ENCODE assay signal across 8 mouse cellular contexts in the genomic region with DNA sequence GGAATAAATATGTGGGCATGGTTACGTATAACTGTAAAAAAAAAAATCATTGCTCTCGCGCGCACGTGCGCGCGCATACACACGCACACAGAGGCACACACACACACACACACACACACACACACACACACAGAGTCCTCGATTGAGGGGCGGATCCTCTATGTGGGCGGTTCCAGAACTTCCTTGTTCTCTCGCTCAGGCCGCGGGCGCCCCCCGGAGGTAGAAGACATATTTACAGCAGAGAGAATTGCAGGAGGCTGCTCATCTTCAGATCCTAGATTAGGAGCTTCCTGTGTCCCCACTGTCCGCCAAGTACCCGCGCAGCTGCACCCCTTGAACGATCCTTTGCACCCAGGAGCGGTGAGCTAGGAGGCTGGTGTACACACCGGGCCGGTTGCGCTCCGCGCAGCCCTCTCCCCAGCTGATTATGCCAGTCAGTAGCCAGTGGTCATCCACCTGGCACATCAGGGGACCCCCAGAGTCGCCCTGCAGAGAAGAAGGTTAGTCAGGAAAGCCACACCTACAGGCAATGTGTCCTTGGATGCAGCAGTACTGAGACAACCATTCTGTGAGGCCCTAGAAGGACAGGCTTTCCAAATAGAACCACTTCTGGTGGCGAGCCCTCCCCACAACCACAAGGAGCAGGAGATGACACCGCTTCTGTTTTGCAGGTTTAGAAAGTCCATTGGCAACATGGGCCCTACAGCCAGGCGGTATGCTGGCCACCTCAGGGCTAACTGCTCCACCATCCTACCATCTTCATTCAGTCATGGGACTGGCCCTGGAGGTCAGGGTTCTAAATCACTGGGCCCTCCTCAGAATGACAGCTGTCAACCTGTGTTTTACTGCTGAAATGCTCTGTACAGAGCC. TPM values are rescaled to one million over a fixed set of nuclear protein-coding genes. Genes with fewer than 3 reads are reported as not detected.
DNase-seq lines count a peak whose midpoint lies in the region; ATAC-seq and TF ChIP-seq lines count a peak whose summit lies in the region.

No protein-coding gene starts in this region.

- H3K4me1 ChIP-seq in cortical plate, adult 2 months (ENCODE audit: control insufficient read depth, insufficient read depth, low read length): 0 out of 2 replicates have a peak, but pooled peaks cover 3% of the 10 kb centered on the region

- TF ChIP-seq POLR2A in cortical plate, adult 2 months (IDR thresholded peaks at IDR 0.05; ENCODE audit: extremely low read depth, insufficient read depth, low read length): no peak

- TF ChIP-seq CTCF in cortical plate, adult 2 months (IDR thresholded peaks at IDR 0.05; ENCODE audit: extremely low read depth, insufficient read depth, low read length): peak; percentile 60

- H3K27ac ChIP-seq in cortical plate, adult 2 months (ENCODE audit: insufficient read depth, low read length): no peak overlapping the region

- H3K4me3 ChIP-seq in cortical plate, adult 2 months (ENCODE audit: insufficient read depth, low read length): 0 out of 2 replicates have a peak overlapping the region, but pooled peaks have one; percentile 4

- peak; percentile 92 for DNase-seq in gastrocnemius, postnatal 14 days
- DNase-seq in left cerebral cortex, postnatal 10 days (ENCODE audit: extremely low spot score in 1 of 2, low spot score in 2 of 2): peak; percentile 93 to 95
- peak; percentile 96 for DNase-seq in right cerebral cortex, postnatal 14 days
- DNase-seq in urinary bladder, postnatal 25 days (ENCODE audit: low spot score): peak; percentile 94

- ATAC-seq in activated CD4-positive, CD25-positive, alpha-beta regulatory T cell, adult 4 months: peak; percentile 85
- peak; percentile 85 for ATAC-seq in inflammation-experienced regulatory T-cells, adult 6 months
- peak; percentile 83 for ATAC-seq in megakaryocyte-erythroid progenitor cell, adult 5-6 weeks (replicated peaks; ENCODE audit: low FRiP score, low TSS enrichment, poor library complexity, severe bottlenecking)

- intact Hi-C loops in gastrocnemius, postnatal 14 days (cut with DNase I; ENCODE audit: low total_unique reads): no loop called here
- intact Hi-C loops in left cerebral cortex, postnatal 10 days (cut with DNase I): no loop called here

RNA-seq across cellular contexts. Expression of gene Prss22, which starts 4.1 kb away (rescaled TPM):
- not detected for polyA plus RNA-seq in activated CD4-positive, CD25-positive, alpha-beta regulatory T cell, adult 4 months (2017; shearing (Covaris generic))
- 1.6 and 1.7 TPM in 2 replicates for polyA plus RNA-seq in cortical plate, adult 2 months (2012; rRNA removed)
- total RNA-seq in gastrocnemius, postnatal 14 days (2021): not detected
- polyA plus RNA-seq in inflammation-experienced regulatory T-cells, adult 6 months (2017; shearing (Covaris generic)): not detected
- under 1 TPM; 0.53 to 0.69 TPM for total RNA-seq in left cerebral cortex, postnatal 10 days (2021)
- total RNA-seq in megakaryocyte-erythroid progenitor cell, adult 5-6 weeks (2014; fragmentation: Nextera tagmentation): not detected in 2 replicates
- total RNA-seq in megakaryocyte-erythroid progenitor cell, adult 5-6 weeks (2017): not detected in 2 replicates

RNA-seq across cellular contexts. Expression of gene Prss30, which starts 13.4 kb away (rescaled TPM):
- polyA plus RNA-seq in activated CD4-positive, CD25-positive, alpha-beta regulatory T cell, adult 4 months (2017; shearing (Covaris generic)): under 1 TPM in 1 of 2 experiments, not detected in 1; 0.73 TPM
- 0.46 and 0.47 TPM in 2 replicates for polyA plus RNA-seq in cortical plate, adult 2 months (2012; rRNA removed)
- total RNA-seq in gastrocnemius, postnatal 14 days (2021): not detected
- polyA plus RNA-seq in inflammation-experienced regulatory T-cells, adult 6 months (2017; shearing (Covaris generic)): 1 to 10 TPM in 1 of 3 experiments, not detected in 2; 2.4 TPM
- total RNA-seq in left cerebral cortex, postnatal 10 days (2021): under 1 TPM in 1 of 2 experiments, not detected in 1; 0.30 TPM
- total RNA-seq in megakaryocyte-erythroid progenitor cell, adult 5-6 weeks (2014; fragmentation: Nextera tagmentation): not detected in 2 replicates
- 1.0 TPM in 1 of 2 replicates, not detected in the other for total RNA-seq in megakaryocyte-erythroid progenitor cell, adult 5-6 weeks (2017)

RNA-seq across cellular contexts. Expression of gene Sbpl, which starts 38.7 kb away (rescaled TPM):
- not detected for polyA plus RNA-seq in activated CD4-positive, CD25-positive, alpha-beta regulatory T cell, adult 4 months (2017; shearing (Covaris generic))
- not detected in 2 replicates for polyA plus RNA-seq in cortical plate, adult 2 months (2012; rRNA removed)
- total RNA-seq in gastrocnemius, postnatal 14 days (2021): not detected
- polyA plus RNA-seq in inflammation-experienced regulatory T-cells, adult 6 months (2017; shearing (Covaris generic)): not detected
- total RNA-seq in left cerebral cortex, postnatal 10 days (2021): not detected
- not detected in 2 replicates for total RNA-seq in megakaryocyte-erythroid progenitor cell, adult 5-6 weeks (2014; fragmentation: Nextera tagmentation)
- not detected in 2 replicates for total RNA-seq in megakaryocyte-erythroid progenitor cell, adult 5-6 weeks (2017)

RNA-seq across cellular contexts. Expression of gene Prss27, which starts 44.1 kb away (rescaled TPM):
- polyA plus RNA-seq in activated CD4-positive, CD25-positive, alpha-beta regulatory T cell, adult 4 months (2017; shearing (Covaris generic)): not detected
- 0.08 TPM in 1 of 2 replicates, not detected in the other for polyA plus RNA-seq in cortical plate, adult 2 months (2012; rRNA removed)
- total RNA-seq in gastrocnemius, postnatal 14 days (2021): not detected
- polyA plus RNA-seq in inflammation-experienced regulatory T-cells, adult 6 months (2017; shearing (Covaris generic)): under 1 TPM in 1 of 3 experiments, not detected in 2; 0.36 TPM
- not detected for total RNA-seq in left cerebral cortex, postnatal 10 days (2021)
- total RNA-seq in megakaryocyte-erythroid progenitor cell, adult 5-6 weeks (2014; fragmentation: Nextera tagmentation): not detected in 2 replicates
- not detected in 2 replicates for total RNA-seq in megakaryocyte-erythroid progenitor cell, adult 5-6 weeks (2017)

RNA-seq across cellular contexts. Expression of gene Sbp, which starts 52.3 kb away (rescaled TPM):
- polyA plus RNA-seq in activated CD4-positive, CD25-positive, alpha-beta regulatory T cell, adult 4 months (2017; shearing (Covaris generic)): not detected
- not detected in 2 replicates for polyA plus RNA-seq in cortical plate, adult 2 months (2012; rRNA removed)
- total RNA-seq in gastrocnemius, postnatal 14 days (2021): not detected
- polyA plus RNA-seq in inflammation-experienced regulatory T-cells, adult 6 months (2017; shearing (Covaris generic)): not detected
- total RNA-seq in left cerebral cortex, postnatal 10 days (2021): not detected
- total RNA-seq in megakaryocyte-erythroid progenitor cell, adult 5-6 weeks (2014; fragmentation: Nextera tagmentation): not detected in 2 replicates
- total RNA-seq in megakaryocyte-erythroid progenitor cell, adult 5-6 weeks (2017): not detected in 2 replicates
